17 mouse cellular contexts compared by ENCODE assay signal in genomic region chr12:46815697-46816096, GRCm38 (mm10). TPM values are rescaled to one million over a fixed set of nuclear protein-coding genes. Genes with fewer than 3 reads are reported as not detected.
DNase-seq lines count a peak whose midpoint lies in the region; ATAC-seq and TF ChIP-seq lines count a peak whose summit lies in the region.
"Had no signal": no experiment of that assay in that cellular context is flagged by ENCODE, and none has a peak within 500 bp of the region (broad histone marks: within the 10 kb centered on the region; RNA-seq: fewer than 3 reads in every experiment).

No protein-coding gene starts in this region.

- peak overlapping the region; percentile 46 for H3K4me3 ChIP-seq in cerebellum, adult 2 months (replicated peaks; ENCODE audit: insufficient read depth, low read depth, low read length)
- H3K4me3 ChIP-seq in forebrain, embryonic 14.5 days (ENCODE audit: low read depth, low read length): peak overlapping the region; percentile 82
- peak overlapping the region; percentile 87 for H3K4me3 ChIP-seq in hindbrain, embryonic 16.5 days (ENCODE audit: low read length)
- H3K4me3 ChIP-seq in neural tube, embryonic 12.5 days: peak overlapping the region; percentile 23
- H3K4me3 ChIP-seq in heart, embryonic 12.5 days: no peak overlapping the region

- H3K27me3 ChIP-seq in cerebellum, adult 2 months (ENCODE audit: control insufficient read depth, insufficient read depth, low read length): no peaks in the 10 kb centered on the region
- H3K27me3 ChIP-seq in forebrain, embryonic 14.5 days (replicated peaks; ENCODE audit: control insufficient read depth, insufficient read depth, low read length): no peaks in the 10 kb centered on the region
- no peaks in the 10 kb centered on the region for H3K27me3 ChIP-seq in hindbrain, embryonic 16.5 days (replicated peaks; ENCODE audit: control insufficient read depth, insufficient read depth, low read length)
- no peaks in the 10 kb centered on the region for H3K27me3 ChIP-seq in neural tube, embryonic 12.5 days (replicated peaks)
- no peaks in the 10 kb centered on the region for H3K27me3 ChIP-seq in heart, embryonic 12.5 days (replicated peaks)
- H3K27me3 ChIP-seq: CH12.LX, Patski had no signal

- no peak for TF ChIP-seq POLR2A in cerebellum, adult 2 months (IDR thresholded peaks at IDR 0.05; ENCODE audit: borderline replicate concordance, insufficient read depth, low read length)

- H3K9me3 ChIP-seq in forebrain, embryonic 14.5 days (replicated peaks; ENCODE audit: control insufficient read depth, low read length): no peaks in the 10 kb centered on the region
- H3K9me3 ChIP-seq in hindbrain, embryonic 16.5 days (ENCODE audit: control insufficient read depth, low read length): no peaks in the 10 kb centered on the region
- H3K9me3 ChIP-seq in neural tube, embryonic 12.5 days: no peaks in the 10 kb centered on the region
- no peaks in the 10 kb centered on the region for H3K9me3 ChIP-seq in heart, embryonic 12.5 days (replicated peaks)

- H3K9ac ChIP-seq in forebrain, embryonic 14.5 days (ENCODE audit: low read length): peak overlapping the region; percentile 45
- peak overlapping the region; percentile 49 for H3K9ac ChIP-seq in hindbrain, embryonic 16.5 days (ENCODE audit: low read depth, low read length)
- H3K9ac ChIP-seq in neural tube, embryonic 12.5 days: peak overlapping the region; percentile 44
- H3K9ac ChIP-seq in heart, embryonic 12.5 days: no peak overlapping the region

- no peaks in the 10 kb centered on the region for H3K4me1 ChIP-seq in cerebellum, adult 2 months (ENCODE audit: control insufficient read depth, insufficient read depth, low read length)
- H3K4me1 ChIP-seq in forebrain, embryonic 14.5 days (ENCODE audit: control insufficient read depth, insufficient read depth, low read length): peaks cover 5% of the 10 kb centered on the region; the same call in 1 of the 2 replicates
- no peaks in the 10 kb centered on the region for H3K4me1 ChIP-seq in hindbrain, embryonic 16.5 days (ENCODE audit: control insufficient read depth, insufficient read depth, low read depth, low read length)
- 0 out of 2 replicates have a peak, but pooled peaks cover 3% of the 10 kb centered on the region for H3K4me1 ChIP-seq in neural tube, embryonic 12.5 days
- no peaks in the 10 kb centered on the region for H3K4me1 ChIP-seq in heart, embryonic 12.5 days (replicated peaks)

- DNase-seq in cerebellum, adult 2 months: peak in 1 of 2 experiments; percentile 27
- DNase-seq in cerebellum, adult 11-12 months: no peak
- DNase-seq in forebrain, embryonic 14.5 days (ENCODE audit: low spot score): no peak
- no peak for DNase-seq in thymus, postnatal 36 days
- DNase-seq: cerebellum, adult 9-10 months; heart, postnatal 36 days; kidney, adult 2 months; lung, adult 18-20 months; right cerebral cortex, postnatal 14 days; thymus, adult 2 months had no signal

- TF ChIP-seq CTCF in cerebellum, adult 2 months (IDR thresholded peaks at IDR 0.05; ENCODE audit: borderline replicate concordance, insufficient read depth, low read depth, low read length): no peak

- 11% methylated on average over 5 of the region's 5 CpGs for WGBS in cerebellum, adult 2 months
- 52% methylated on average over 5 of the region's 5 CpGs for WGBS in forebrain, embryonic 14.5 days
- WGBS in hindbrain, embryonic 16.5 days: 25% methylated on average over 5 of the region's 5 CpGs
- WGBS in neural tube, embryonic 12.5 days: 56% methylated on average over 5 of the region's 5 CpGs
- WGBS in heart, embryonic 12.5 days: 77% methylated on average over 5 of the region's 5 CpGs

- H3K27ac ChIP-seq in cerebellum, adult 2 months (ENCODE audit: insufficient read depth, low read length): peak overlapping the region; percentile 35; the same call in 1 of the 2 replicates
- H3K27ac ChIP-seq in forebrain, embryonic 14.5 days (ENCODE audit: low read depth, low read length): peak overlapping the region; percentile 17
- peak overlapping the region; percentile 62 for H3K27ac ChIP-seq in hindbrain, embryonic 16.5 days (ENCODE audit: low read depth, low read length)
- H3K27ac ChIP-seq in neural tube, embryonic 12.5 days: peak overlapping the region; percentile 33
- no peak overlapping the region for H3K27ac ChIP-seq in heart, embryonic 12.5 days (ENCODE audit: poor library complexity, severe bottlenecking)

- H3K36me3 ChIP-seq in forebrain, embryonic 14.5 days (ENCODE audit: control insufficient read depth, insufficient read depth, low read length): no peaks in the 10 kb centered on the region
- H3K36me3 ChIP-seq in hindbrain, embryonic 16.5 days (ENCODE audit: control insufficient read depth, insufficient read depth, low read length): no peaks in the 10 kb centered on the region
- no peaks in the 10 kb centered on the region for H3K36me3 ChIP-seq in neural tube, embryonic 12.5 days
- H3K36me3 ChIP-seq in heart, embryonic 12.5 days: no peaks in the 10 kb centered on the region

- ATAC-seq in forebrain, embryonic 14.5 days: no peak
- no peak for ATAC-seq in hindbrain, embryonic 16.5 days
- ATAC-seq in neural tube, embryonic 12.5 days (ENCODE audit: low FRiP score, low read depth): no peak
- ATAC-seq in megakaryocyte progenitor cell, adult 5-6 weeks (replicated peaks; ENCODE audit: poor library complexity): no peak
- no peak for ATAC-seq in heart, embryonic 12.5 days (ENCODE audit: insufficient number of reproducible peaks, low FRiP score)
- ATAC-seq: Patski had no signal

- peak overlapping the region; percentile 72 for H3K4me2 ChIP-seq in forebrain, embryonic 14.5 days (ENCODE audit: low read length)
- H3K4me2 ChIP-seq in hindbrain, embryonic 16.5 days (ENCODE audit: low read length): peak overlapping the region; percentile 67
- H3K4me2 ChIP-seq in neural tube, embryonic 12.5 days (replicated peaks): peak overlapping the region; percentile 58
- H3K4me2 ChIP-seq in heart, embryonic 12.5 days: no peak overlapping the region

RNA-seq across cellular contexts. Expression of gene Nova1, which starts 3.0 kb away (rescaled TPM):
- polyA plus RNA-seq in cerebellum, adult 2 months (2012; rRNA removed): 37.7 and 43.0 TPM in 2 replicates
- 29.1 and 30.1 TPM in 2 replicates for polyA plus RNA-seq in forebrain, embryonic 14.5 days (2014; fragmentation: Nextera tagmentation; extraction: Ambion mirVana)
- polyA plus RNA-seq in hindbrain, embryonic 16.5 days (2015; fragmentation: Nextera tagmentation; extraction: Ambion mirVana): 72.3 and 83.8 TPM in 2 replicates
- 58.1 and 59.7 TPM in 2 replicates for polyA plus RNA-seq in neural tube, embryonic 12.5 days (2016; fragmentation: Nextera tagmentation; extraction: Ambion mirVana)
- total RNA-seq in megakaryocyte progenitor cell, adult 5-6 weeks (2015): not detected in 2 replicates
- total RNA-seq in megakaryocyte progenitor cell, adult 5-6 weeks (2017): not detected in 2 replicates
- polyA plus RNA-seq in heart, embryonic 12.5 days (2016; fragmentation: Nextera tagmentation; extraction: Ambion mirVana): 1.6 and 2.1 TPM in 2 replicates
- total RNA-seq: CH12.LX; megakaryocyte, adult 5-6 weeks had no signal
